Mouse (Mus musculus) neural tube, embryonic 12.5 days (tissue): Measurements from ENCODE around the gene Pak1. TPM values are rescaled to one million over a fixed set of nuclear protein-coding genes. Genes with fewer than 3 reads are reported as not detected.

Experiments
- ATAC-seq: fragments of 200-750 bp; cut with Nextera tagmentation; 2 replicates; pipeline ENCODE4 v1.8.0; 2017; ENCODE audit warnings: low read depth, mild to moderate bottlenecking, moderate TSS enrichment, moderate library complexity; ENCODE audit not compliant: low FRiP score
- H3K27ac ChIP-seq: fragments of 300-500 bp; sonication (generic); 2 replicates; pipeline ENCODE4 v1.5.1; 2016
- H3K27me3 ChIP-seq: fragments of 300-500 bp; sonication (generic); replicated peaks from 2 replicates; pipeline ENCODE4 v1.6.1; 2016; ENCODE audit warnings: mild to moderate bottlenecking
- H3K36me3 ChIP-seq: fragments of 300-500 bp; sonication (generic); 2 replicates; pipeline ENCODE4 v1.6.1; 2016; ENCODE audit warnings: mild to moderate bottlenecking
- H3K4me1 ChIP-seq: fragments of 300-500 bp; sonication (generic); 2 replicates; pipeline ENCODE4 v1.6.1; 2016
- H3K4me2 ChIP-seq: fragments of 300-500 bp; sonication (generic); replicated peaks from 2 replicates; pipeline ENCODE4 v1.6.1; 2016; ENCODE audit warnings: mild to moderate bottlenecking
- H3K4me3 ChIP-seq: fragments of 300-500 bp; sonication (generic); 2 replicates; pipeline ENCODE4 v1.5.1; 2016
- H3K9ac ChIP-seq: fragments of 300-500 bp; sonication (generic); 2 replicates; pipeline ENCODE4 v1.6.1; 2016; ENCODE audit warnings: mild to moderate bottlenecking
- H3K9me3 ChIP-seq: fragments of 300-500 bp; sonication (generic); 2 replicates; pipeline ENCODE4 v1.6.1; 2016; ENCODE audit warnings: mild to moderate bottlenecking
- WGBS: fragments of 180-500 bp; shearing (Covaris S2); methylation state at CpG from one replicate; pipeline ENCODE4 v1.1.7; 2016; 5-methylcytosine and 5-hydroxymethylcytosine counted together
- polyA plus RNA-seq: library from polyadenylated mRNA; unstranded; fragments of >200 nt; fragmentation: Nextera tagmentation; extraction: Ambion mirVana; gene quantifications from 2 replicates; pipeline ENCODE4 v1.2.1, GENCODE M21; 2016

Gene Pak1
- polyA plus RNA-seq, 1 experiment from 2014 or later: 105 TPM

DNA sequence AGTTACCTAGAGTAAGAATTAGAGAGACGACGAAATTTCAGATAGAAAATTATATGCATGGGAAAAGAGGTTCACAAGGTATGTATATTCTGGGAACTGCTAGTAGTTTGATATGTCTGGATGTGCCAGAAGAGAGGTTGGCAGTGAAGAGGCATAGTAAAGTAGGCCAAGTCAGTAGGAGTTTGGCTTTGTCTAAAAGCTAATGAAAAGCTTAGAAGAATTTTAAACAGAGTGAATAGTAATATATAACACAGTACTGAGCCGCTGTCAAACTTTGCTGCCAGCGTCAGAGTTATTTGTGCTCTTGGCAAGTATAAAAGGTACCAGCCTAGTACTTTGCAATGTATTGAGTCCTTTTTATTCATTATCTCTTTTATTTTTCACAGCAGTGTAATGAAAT lies 84.1 kb downstream of the Pak1 start:
- Histone ChIP-seq H3K36me3 (peaks cover 5% of the 10 kb centered on the region; the same call in 1 of the 2 replicates), H3K27ac (no peak overlapping the region), H3K4me2 (no peak overlapping the region), H3K9ac (no peak overlapping the region), H3K4me1 (no peaks in the 10 kb centered on the region), H3K9me3 (no peaks in the 10 kb centered on the region), H3K4me3 (no peak overlapping the region), H3K27me3 (no peaks in the 10 kb centered on the region)
- WGBS: 87% methylated on average over 4 of the region's 4 CpGs
- no peak for ATAC-seq

DNA sequence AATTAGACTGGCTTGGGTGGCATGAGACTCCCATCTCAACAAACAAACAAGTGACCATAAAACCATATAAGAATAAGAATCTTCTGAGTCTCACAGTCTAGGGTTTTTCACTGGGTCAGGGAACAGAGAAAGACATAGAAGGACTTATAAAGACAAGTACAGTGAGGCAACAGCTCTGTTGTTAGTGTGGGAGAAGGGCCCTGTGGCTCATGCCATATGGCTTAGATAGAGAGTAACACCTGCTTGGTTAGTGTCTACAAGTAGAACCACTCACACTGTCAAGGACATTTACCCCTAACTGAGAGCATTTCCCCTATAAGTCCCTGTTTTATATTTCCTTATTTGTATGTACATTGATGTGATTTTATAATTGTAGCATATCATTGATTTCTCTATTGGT lies 85.0 kb downstream of the Pak1 start:
- H3K36me3 ChIP-seq: peaks cover 5% of the 10 kb centered on the region; the same call in 1 of the 2 replicates
- no peak overlapping the region for H3K9ac ChIP-seq
- no peaks in the 10 kb centered on the region for H3K27me3 ChIP-seq
- H3K9me3 ChIP-seq: no peaks in the 10 kb centered on the region
- H3K27ac ChIP-seq: no peak overlapping the region
- no peaks in the 10 kb centered on the region for H3K4me1 ChIP-seq
- no peak for ATAC-seq
- H3K4me2 ChIP-seq: no peak overlapping the region
- no peak overlapping the region for H3K4me3 ChIP-seq

DNA sequence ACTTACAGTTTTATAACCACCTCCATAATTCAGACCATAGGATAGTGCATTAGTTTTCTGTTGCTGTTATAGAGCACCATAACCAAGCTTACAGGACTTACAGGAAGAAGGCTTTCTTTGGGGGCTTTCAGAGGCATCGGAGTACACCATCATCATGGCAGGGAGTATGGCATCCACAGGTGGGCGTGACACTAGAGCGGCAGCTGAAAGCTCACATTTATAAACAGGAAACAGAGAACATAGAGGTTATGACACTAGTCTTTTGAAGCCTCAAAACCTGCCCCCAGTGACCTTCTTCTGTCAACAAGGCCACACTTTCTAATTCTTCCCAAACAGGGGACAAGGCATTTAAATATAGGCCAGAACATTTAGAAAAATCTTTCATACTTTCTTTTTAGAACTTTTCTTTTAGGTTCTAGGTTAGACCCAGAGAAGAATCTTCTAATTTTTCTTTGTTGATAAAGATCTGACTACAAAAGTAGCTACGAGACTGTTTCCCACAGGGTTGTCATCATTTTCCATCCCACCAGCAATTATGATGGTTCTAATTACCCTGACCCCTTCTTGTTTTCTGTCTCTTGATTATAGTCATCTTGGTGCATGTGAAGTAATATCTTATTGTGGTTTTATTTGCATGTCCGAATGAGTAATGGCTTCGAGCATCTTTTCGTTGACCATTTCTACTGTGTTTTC lies 89.7 kb downstream of the Pak1 start:
- Histone ChIP-seq H3K27me3 (no peaks in the 10 kb centered on the region), H3K9ac (no peak overlapping the region), H3K27ac (no peak overlapping the region), H3K9me3 (no peaks in the 10 kb centered on the region), H3K4me1 (no peaks in the 10 kb centered on the region), H3K36me3 (no peaks in the 10 kb centered on the region), H3K4me3 (no peak overlapping the region), H3K4me2 (no peak overlapping the region)
- no peak for ATAC-seq
- 90% methylated on average over 7 of the region's 7 CpGs for WGBS

DNA sequence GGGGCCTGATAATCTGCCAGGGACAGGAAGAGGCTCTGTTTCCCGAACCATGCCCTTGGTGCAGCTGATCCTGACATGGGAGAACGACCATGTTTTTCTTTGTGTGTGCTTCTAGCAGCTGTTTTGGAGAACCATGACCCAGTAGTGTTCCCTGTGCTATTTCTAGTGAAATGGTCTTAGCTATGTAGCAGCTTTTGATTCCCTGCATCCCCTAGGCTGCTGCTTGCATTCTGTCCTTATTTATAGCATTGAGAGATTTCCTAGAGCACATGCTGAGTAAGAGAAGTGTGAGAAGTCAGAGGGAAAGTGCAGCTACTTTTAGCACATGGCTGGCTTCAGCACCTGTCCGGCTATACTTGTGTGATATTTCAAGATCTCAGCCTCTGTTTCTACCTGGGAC lies 123.3 kb downstream of the Pak1 start:
- Histone ChIP-seq H3K4me1 (no peaks in the 10 kb centered on the region), H3K36me3 (peaks cover 46% of the 10 kb centered on the region), H3K4me3 (no peak overlapping the region), H3K4me2 (no peak overlapping the region), H3K9me3 (no peaks in the 10 kb centered on the region), H3K27ac (no peak overlapping the region), H3K9ac (no peak overlapping the region), H3K27me3 (no peaks in the 10 kb centered on the region)
- no peak for ATAC-seq
- WGBS: 79% methylated on average over 3 of the region's 3 CpGs

DNA sequence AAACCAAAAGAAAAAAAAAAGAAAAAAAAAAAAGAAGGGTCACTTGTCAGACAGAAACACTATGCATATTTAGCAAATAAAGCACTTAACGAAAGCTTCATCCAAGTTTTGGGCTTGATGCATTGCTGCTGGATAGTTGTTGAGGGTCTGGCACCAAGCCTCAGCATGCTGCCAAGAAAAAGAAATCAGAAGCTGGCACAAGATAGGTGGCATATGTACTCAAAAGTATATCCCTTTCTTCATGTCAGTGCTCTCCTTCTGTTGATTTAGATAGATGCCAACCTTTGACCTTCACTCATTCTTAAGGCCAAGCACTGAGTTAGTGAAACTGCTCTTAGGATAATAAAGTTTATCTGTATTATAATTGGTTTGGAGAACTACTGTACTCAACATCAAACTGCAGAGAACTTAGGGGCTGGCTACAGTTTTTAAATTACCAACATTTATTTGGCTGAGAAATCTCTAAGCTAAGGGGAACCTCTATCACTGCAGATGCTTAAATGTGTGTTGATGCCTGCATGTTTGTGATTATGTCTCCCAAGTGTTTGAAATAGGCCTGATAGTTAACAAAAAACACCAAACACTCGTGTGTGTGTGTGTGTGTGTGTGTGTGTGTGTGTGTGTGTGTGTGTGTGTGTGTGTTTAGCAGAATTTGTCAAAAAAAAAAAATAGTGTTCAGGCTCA lies 126.6 kb downstream of the Pak1 start:
- no peaks in the 10 kb centered on the region for H3K4me1 ChIP-seq
- no peaks in the 10 kb centered on the region for H3K27me3 ChIP-seq
- H3K4me3 ChIP-seq: no peak overlapping the region
- ATAC-seq: no peak
- no peak overlapping the region for H3K9ac ChIP-seq
- peaks cover 25% of the 10 kb centered on the region for H3K36me3 ChIP-seq
- H3K4me2 ChIP-seq: no peak overlapping the region
- 88% methylated on average over 2 of the region's 2 CpGs for WGBS
- H3K27ac ChIP-seq: no peak overlapping the region
- H3K9me3 ChIP-seq: no peaks in the 10 kb centered on the region

DNA sequence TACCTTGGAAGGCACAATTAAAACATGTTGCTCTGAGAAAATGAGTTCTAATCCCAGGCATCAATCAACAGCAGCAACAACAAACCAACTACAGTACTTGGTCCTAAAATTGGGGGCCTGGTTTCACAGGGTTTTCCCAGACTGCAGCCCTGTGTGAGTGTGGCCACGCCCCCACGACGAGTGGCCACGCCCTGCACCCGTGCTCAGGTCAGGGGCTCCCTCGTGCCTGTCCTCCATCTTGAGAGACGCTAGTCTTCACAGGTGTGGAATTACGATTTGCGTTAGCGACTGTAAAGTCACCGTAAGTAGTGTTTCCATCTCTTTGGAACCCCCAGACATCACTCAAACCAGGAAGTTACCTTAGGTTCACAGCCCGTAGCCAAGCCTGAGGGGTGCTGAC lies 131.4 kb downstream of the Pak1 start, which contains the start of gene Gdpd4:
Gene Gdpd4 (plus strand): TSS at position 214 of the 400 bp plus-strand sequence.
- 79% methylated on average over 12 of the region's 12 CpGs for WGBS
- Histone ChIP-seq H3K27me3 (no peaks in the 10 kb centered on the region), H3K27ac (no peak within 1 kb of the TSS), H3K36me3 (no peaks in the 10 kb centered on the region), H3K9me3 (no peaks in the 10 kb centered on the region), H3K4me3 (no peak within 1 kb of the TSS), H3K9ac (no peak within 1 kb of the TSS), H3K4me1 (no peaks in the 10 kb centered on the region), H3K4me2 (no peak within 1 kb of the TSS)
- no peak for ATAC-seq

DNA sequence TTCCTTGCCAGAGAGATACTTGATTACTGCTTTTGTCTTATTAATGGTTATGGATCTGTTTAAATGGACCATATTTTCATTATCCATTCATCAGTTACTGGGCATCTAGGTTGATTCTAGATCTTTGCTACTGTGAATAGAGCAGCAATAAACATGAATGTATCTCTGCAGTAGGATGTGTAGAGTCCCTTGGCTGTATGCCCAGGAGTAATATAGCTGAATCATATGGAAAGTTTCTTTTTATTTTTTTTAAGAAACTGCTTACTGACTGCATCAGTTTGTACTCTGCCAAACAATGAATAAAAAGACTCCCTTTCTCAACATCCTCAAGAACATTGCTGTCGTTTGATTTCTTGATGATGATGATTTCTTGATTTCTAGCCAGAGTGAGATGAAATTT lies 137.5 kb downstream of the Pak1 start:
- no peaks in the 10 kb centered on the region for H3K27me3 ChIP-seq
- H3K9me3 ChIP-seq: no peaks in the 10 kb centered on the region
- no peak for ATAC-seq
- no peaks in the 10 kb centered on the region for H3K36me3 ChIP-seq
- no peak overlapping the region for H3K4me2 ChIP-seq
- 84% methylated on average over 1 of the region's 1 CpGs for WGBS
- H3K27ac ChIP-seq: no peak overlapping the region
- no peak overlapping the region for H3K9ac ChIP-seq
- no peak overlapping the region for H3K4me3 ChIP-seq
- H3K4me1 ChIP-seq: no peaks in the 10 kb centered on the region

DNA sequence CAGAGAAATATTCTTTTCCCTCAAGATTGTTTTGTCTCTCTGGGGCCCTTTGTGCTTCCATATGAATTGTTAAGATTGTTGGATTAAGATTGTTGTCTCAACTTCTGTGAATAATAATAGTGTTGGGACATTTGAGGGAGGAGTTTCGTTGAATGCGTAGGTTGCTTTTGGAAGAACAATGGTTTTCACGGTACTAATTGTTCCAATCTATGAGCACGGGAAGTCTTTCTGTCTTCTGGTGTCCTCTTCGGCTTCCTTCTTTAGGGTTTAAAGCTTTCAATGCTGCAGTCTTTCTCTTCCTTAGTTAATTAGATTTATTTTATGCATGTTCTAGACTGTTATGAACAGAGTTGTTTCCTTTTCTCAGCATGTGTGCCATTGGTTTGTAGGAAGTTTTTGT lies 138.6 kb downstream of the Pak1 start:
- Histone ChIP-seq H3K27ac (no peak overlapping the region), H3K36me3 (no peaks in the 10 kb centered on the region), H3K4me1 (no peaks in the 10 kb centered on the region), H3K9me3 (no peaks in the 10 kb centered on the region), H3K27me3 (no peaks in the 10 kb centered on the region), H3K9ac (no peak overlapping the region), H3K4me2 (no peak overlapping the region), H3K4me3 (no peak overlapping the region)
- 87% methylated on average over 5 of the region's 5 CpGs for WGBS
- ATAC-seq: no peak

DNA sequence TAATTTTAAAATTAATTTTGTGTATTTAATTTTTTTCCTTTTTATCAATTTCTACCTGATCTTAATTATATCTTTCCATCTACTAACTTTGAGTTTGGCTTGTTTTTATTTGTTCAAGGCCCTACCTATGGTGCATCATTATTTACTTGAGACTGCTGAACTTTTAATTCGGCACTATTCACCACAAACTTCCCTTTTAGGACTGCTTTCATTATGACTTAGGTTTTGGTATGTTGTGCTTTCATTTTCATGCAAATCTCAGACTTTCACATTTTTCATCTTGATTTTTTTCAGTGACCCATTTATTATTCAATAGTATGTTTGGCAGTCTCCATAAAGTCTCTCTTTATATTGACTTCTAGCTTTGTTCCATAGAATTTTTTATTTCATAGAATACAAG lies 156.1 kb downstream of the Pak1 start:
- Histone ChIP-seq H3K36me3 (no peaks in the 10 kb centered on the region), H3K9ac (no peak overlapping the region), H3K4me1 (no peaks in the 10 kb centered on the region), H3K4me3 (no peak overlapping the region), H3K9me3 (no peaks in the 10 kb centered on the region), H3K27me3 (no peaks in the 10 kb centered on the region), H3K4me2 (no peak overlapping the region), H3K27ac (no peak overlapping the region)
- WGBS: 83% methylated on average over 1 of the region's 1 CpGs
- no peak for ATAC-seq

Other genes starting within 250 kb of the Pak1 start
- gene Aamdc, start 209.0 kb upstream of the Pak1 start, polyA plus RNA-seq: 36.5 and 39.8 TPM in 2 replicates
- 27.9 and 29.2 TPM in 2 replicates for gene Rsf1, start 208.7 kb upstream of the Pak1 start, polyA plus RNA-seq
- gene Clns1a, start 91.9 kb upstream of the Pak1 start, polyA plus RNA-seq: 215 and 225 TPM in 2 replicates
- gene Aqp11, start 50.3 kb upstream of the Pak1 start, polyA plus RNA-seq: 7.3 and 7.7 TPM in 2 replicates
- 0.06 and 0.13 TPM in 2 replicates for gene Gdpd4, start 131.4 kb downstream of the Pak1 start, polyA plus RNA-seq